Mouse (Mus musculus): ENCODE measurements at regions not wholly inside any gene's neighbourhood (a gene's known extent, or its start where the extent isn't known, plus 50 kb on each side); places are given as distances from the start of the nearest gene placed in this dataset.

- no peak for TF ChIP-seq POLR2A (IDR thresholded peaks at IDR 0.05; ENCODE audit: low read depth, low read length)
- no peak for TF ChIP-seq CTCF (IDR thresholded peaks at IDR 0.05; ENCODE audit: extremely low read depth, insufficient read depth, insufficient read length, insufficient replicate concordance)
- Histone ChIP-seq H3K4me3 (ENCODE audit: extremely low read depth, insufficient read depth, insufficient read length) (no peak overlapping the region), H3K4me1 (ENCODE audit: control insufficient read depth, insufficient read depth, insufficient read length) (no peaks in the 10 kb centered on the region), H3K27ac (ENCODE audit: insufficient read depth, low read length) (no peak overlapping the region), H3K36me3 (ENCODE audit: control insufficient read depth, insufficient read depth, low read length) (no peaks in the 10 kb centered on the region), H3K27me3 (ENCODE audit: control insufficient read depth, insufficient read depth, low read length) (no peaks in the 10 kb centered on the region)
- DNase-seq (ENCODE audit: low read depth in 1 of 2, low spot score in 2 of 2), result no peak
- WGBS, result 78% methylated on average over 8 of the region's 8 CpGs
These were observed 192.6 kb upstream of the Ddhd1 start for GRCm38 (mm10) chr14:45850588-45850987.

GRCm38 (mm10) chr14:45878428-45878827 is 220.5 kb upstream of the Ddhd1 start:
- TF ChIP-seq POLR2A (IDR thresholded peaks at IDR 0.05; ENCODE audit: low read depth, low read length), result no peak
- TF ChIP-seq CTCF (IDR thresholded peaks at IDR 0.05; ENCODE audit: extremely low read depth, insufficient read depth, insufficient read length, insufficient replicate concordance), result no peak
- Histone ChIP-seq H3K4me1 (ENCODE audit: control insufficient read depth, insufficient read depth, insufficient read length) (no peaks in the 10 kb centered on the region), H3K27me3 (ENCODE audit: control insufficient read depth, insufficient read depth, low read length) (no peaks in the 10 kb centered on the region; the same call in 1 of the 2 replicates), H3K27ac (ENCODE audit: insufficient read depth, low read length) (no peak overlapping the region), H3K4me3 (ENCODE audit: extremely low read depth, insufficient read depth, insufficient read length) (no peak overlapping the region), H3K36me3 (ENCODE audit: control insufficient read depth, insufficient read depth, low read length) (no peaks in the 10 kb centered on the region)
- no peak for DNase-seq (ENCODE audit: low read depth in 1 of 2, low spot score in 2 of 2)
- WGBS, result 23% methylated on average over 9 of the region's 9 CpGs

- WGBS, result 34% methylated on average over 6 of the region's 6 CpGs
- TF ChIP-seq CTCF (IDR thresholded peaks at IDR 0.05; ENCODE audit: extremely low read depth, insufficient read depth, insufficient read length, insufficient replicate concordance), result no peak
- no peak for TF ChIP-seq POLR2A (IDR thresholded peaks at IDR 0.05; ENCODE audit: low read depth, low read length)
- H3K27me3 ChIP-seq (ENCODE audit: control insufficient read depth, insufficient read depth, low read length), result no peaks in the 10 kb centered on the region
- DNase-seq (ENCODE audit: low read depth in 1 of 2, low spot score in 2 of 2), result no peak
- H3K4me1 ChIP-seq (ENCODE audit: control insufficient read depth, insufficient read depth, insufficient read length), result no peaks in the 10 kb centered on the region
- H3K36me3 ChIP-seq (ENCODE audit: control insufficient read depth, insufficient read depth, low read length), result no peaks in the 10 kb centered on the region
- H3K4me3 ChIP-seq (ENCODE audit: extremely low read depth, insufficient read depth, insufficient read length), result no peak overlapping the region
- H3K27ac ChIP-seq (ENCODE audit: insufficient read depth, low read length), result no peak overlapping the region
These were observed 262.8 kb upstream of the Ddhd1 start for GRCm38 (mm10) chr14:45920783-45921182.

GRCm38 (mm10) chr14:45943581-45943980 is 285.6 kb upstream of the Ddhd1 start:
- DNase-seq (ENCODE audit: low read depth in 1 of 2, low spot score in 2 of 2), result no peak
- H3K27ac ChIP-seq (ENCODE audit: insufficient read depth, low read length), result no peak overlapping the region
- no peak overlapping the region for H3K4me3 ChIP-seq (ENCODE audit: extremely low read depth, insufficient read depth, insufficient read length)
- H3K4me1 ChIP-seq (ENCODE audit: control insufficient read depth, insufficient read depth, insufficient read length), result no peaks in the 10 kb centered on the region
- no peaks in the 10 kb centered on the region for H3K27me3 ChIP-seq (ENCODE audit: control insufficient read depth, insufficient read depth, low read length)
- 82% methylated on average over 2 of the region's 2 CpGs for WGBS
- no peaks in the 10 kb centered on the region for H3K36me3 ChIP-seq (ENCODE audit: control insufficient read depth, insufficient read depth, low read length)
- TF ChIP-seq CTCF (IDR thresholded peaks at IDR 0.05; ENCODE audit: extremely low read depth, insufficient read depth, insufficient read length, insufficient replicate concordance) (no peak), POLR2A (IDR thresholded peaks at IDR 0.05; ENCODE audit: low read depth, low read length) (no peak)

GRCm38 (mm10) chr14:45944101-45944500 is 286.2 kb upstream of the Ddhd1 start:
- no peaks in the 10 kb centered on the region for H3K4me1 ChIP-seq (ENCODE audit: control insufficient read depth, insufficient read depth, insufficient read length)
- no peak overlapping the region for H3K4me3 ChIP-seq (ENCODE audit: extremely low read depth, insufficient read depth, insufficient read length)
- no peaks in the 10 kb centered on the region for H3K27me3 ChIP-seq (ENCODE audit: control insufficient read depth, insufficient read depth, low read length)
- DNase-seq (ENCODE audit: low read depth in 1 of 2, low spot score in 2 of 2), result no peak
- TF ChIP-seq POLR2A (IDR thresholded peaks at IDR 0.05; ENCODE audit: low read depth, low read length) (no peak), CTCF (IDR thresholded peaks at IDR 0.05; ENCODE audit: extremely low read depth, insufficient read depth, insufficient read length, insufficient replicate concordance) (no peak)
- no peaks in the 10 kb centered on the region for H3K36me3 ChIP-seq (ENCODE audit: control insufficient read depth, insufficient read depth, low read length)
- no peak overlapping the region for H3K27ac ChIP-seq (ENCODE audit: insufficient read depth, low read length)
- 84% methylated on average over 5 of the region's 5 CpGs for WGBS

- no peak for DNase-seq (ENCODE audit: low read depth in 1 of 2, low spot score in 2 of 2)
- WGBS, result 79% methylated on average over 8 of the region's 8 CpGs
- Histone ChIP-seq H3K36me3 (ENCODE audit: control insufficient read depth, insufficient read depth, low read length) (no peaks in the 10 kb centered on the region), H3K27me3 (ENCODE audit: control insufficient read depth, insufficient read depth, low read length) (no peaks in the 10 kb centered on the region), H3K27ac (ENCODE audit: insufficient read depth, low read length) (no peak overlapping the region), H3K4me1 (ENCODE audit: control insufficient read depth, insufficient read depth, insufficient read length) (no peaks in the 10 kb centered on the region), H3K4me3 (ENCODE audit: extremely low read depth, insufficient read depth, insufficient read length) (no peak overlapping the region)
- TF ChIP-seq POLR2A (IDR thresholded peaks at IDR 0.05; ENCODE audit: low read depth, low read length), result no peak
These were observed 286.6 kb upstream of the Ddhd1 start for GRCm38 (mm10) chr14:45944506-45944905.

- 82% methylated on average over 8 of the region's 8 CpGs for WGBS
- no peak for DNase-seq (ENCODE audit: low read depth in 1 of 2, low spot score in 2 of 2)
- TF ChIP-seq CTCF (IDR thresholded peaks at IDR 0.05; ENCODE audit: extremely low read depth, insufficient read depth, insufficient read length, insufficient replicate concordance) (no peak), POLR2A (IDR thresholded peaks at IDR 0.05; ENCODE audit: low read depth, low read length) (no peak)
- H3K27me3 ChIP-seq (ENCODE audit: control insufficient read depth, insufficient read depth, low read length), result no peaks in the 10 kb centered on the region
- H3K4me3 ChIP-seq (ENCODE audit: extremely low read depth, insufficient read depth, insufficient read length), result no peak overlapping the region
- H3K36me3 ChIP-seq (ENCODE audit: control insufficient read depth, insufficient read depth, low read length), result no peaks in the 10 kb centered on the region
- H3K27ac ChIP-seq (ENCODE audit: insufficient read depth, low read length), result no peak overlapping the region
- H3K4me1 ChIP-seq (ENCODE audit: control insufficient read depth, insufficient read depth, insufficient read length), result no peaks in the 10 kb centered on the region
These were observed 298.7 kb upstream of the Ddhd1 start for GRCm38 (mm10) chr14:45956624-45957023.
